Comparison of ENCODE assay signal across 23 mouse cellular contexts in the genomic region with DNA sequence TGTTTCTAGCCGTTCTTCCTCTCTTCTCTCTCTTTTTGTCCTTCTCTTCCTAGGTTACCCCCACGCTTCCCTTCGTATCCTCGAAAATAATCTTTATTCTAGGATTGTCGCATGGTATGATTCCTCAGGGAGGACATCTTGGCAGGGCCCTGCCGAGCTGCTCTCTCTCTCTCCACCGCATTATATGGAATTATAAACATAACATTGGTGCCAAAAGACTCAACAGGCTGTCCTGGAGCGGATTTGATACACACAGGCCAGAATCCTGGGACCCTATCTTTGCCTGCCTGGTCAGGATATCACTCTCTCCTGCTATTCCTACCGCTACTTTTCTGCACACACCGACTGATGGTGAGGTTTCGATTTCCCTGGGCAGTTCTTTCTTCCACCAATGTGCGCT.
"Had no signal": no experiment of that assay in that cellular context is flagged by ENCODE, and none has a peak within 500 bp of the region (broad histone marks: within the 10 kb centered on the region; RNA-seq: fewer than 3 reads in every experiment).

No protein-coding gene starts in this region.

- H3K9ac ChIP-seq: heart, embryonic 12.5 days; hindbrain, embryonic 13.5 days; hindbrain, embryonic 15.5 days; kidney, embryonic 15.5 days; limb, embryonic 13.5 days; limb, embryonic 15.5 days had no signal

- H3K4me3 ChIP-seq: heart, embryonic 10.5 days; heart, embryonic 12.5 days; hindbrain, embryonic 13.5 days; hindbrain, embryonic 15.5 days; kidney, embryonic 15.5 days; limb, embryonic 13.5 days; limb, embryonic 15.5 days had no signal

- H3K9me3 ChIP-seq: heart, embryonic 10.5 days; heart, embryonic 12.5 days; hindbrain, embryonic 13.5 days; hindbrain, embryonic 15.5 days; kidney, embryonic 15.5 days; limb, embryonic 13.5 days; limb, embryonic 15.5 days had no signal

- H3K4me2 ChIP-seq: heart, embryonic 12.5 days; hindbrain, embryonic 13.5 days; hindbrain, embryonic 15.5 days; kidney, embryonic 15.5 days; limb, embryonic 13.5 days; limb, embryonic 15.5 days had no signal

- H3K4me1 ChIP-seq: hindbrain, embryonic 15.5 days had no signal

- ATAC-seq: hindbrain, postnatal 0 days; intestine, embryonic 16.5 days had no signal

- H3K27me3 ChIP-seq: heart, embryonic 12.5 days; hindbrain, embryonic 13.5 days; hindbrain, embryonic 15.5 days; kidney, embryonic 15.5 days; limb, embryonic 13.5 days; limb, embryonic 15.5 days had no signal

- H3K36me3 ChIP-seq: heart, embryonic 10.5 days; heart, embryonic 12.5 days; hindbrain, embryonic 13.5 days; hindbrain, embryonic 15.5 days; kidney, embryonic 15.5 days; limb, embryonic 13.5 days; limb, embryonic 15.5 days had no signal

- DNase-seq: gastrocnemius, postnatal 14 days; gastrocnemius, postnatal 36 days; heart, adult 18-20 months; heart, postnatal 10 days; heart, postnatal 36 days; kidney, adult 11 months; kidney, adult 2 months; kidney, adult 9 months; kidney, postnatal 14 days; kidney, postnatal 36 days; layer of hippocampus, adult 9-11 months; layer of hippocampus, postnatal 36 days; left cerebral cortex, postnatal 4 days had no signal

- H3K27ac ChIP-seq: heart, embryonic 10.5 days; hindbrain, embryonic 13.5 days; hindbrain, embryonic 15.5 days; hindbrain, postnatal 0 days; kidney, embryonic 15.5 days; kidney, postnatal 0 days; limb, embryonic 13.5 days; limb, embryonic 15.5 days had no signal
